Mouse (Mus musculus) spleen, postnatal 36 days (tissue): Measurements from ENCODE around the gene Abhd11.
A peak's percentile ranks its signal among the peaks of the same experiment; 100 is the strongest.
"Not testable (repeated sequence)": the region's sequence is repeated elsewhere in the genome, so short reads cannot be mapped to it uniquely, and the experiment has no call there.

Experiments used
- DNase-seq, 2 experiments: peaks; one replicate each; pipeline ENCODE4 v3.0.0; 2022; ENCODE audit warnings: low spot score in 2 of 2, mixed read lengths in 1 of 2

Gene Abhd11

DNA sequence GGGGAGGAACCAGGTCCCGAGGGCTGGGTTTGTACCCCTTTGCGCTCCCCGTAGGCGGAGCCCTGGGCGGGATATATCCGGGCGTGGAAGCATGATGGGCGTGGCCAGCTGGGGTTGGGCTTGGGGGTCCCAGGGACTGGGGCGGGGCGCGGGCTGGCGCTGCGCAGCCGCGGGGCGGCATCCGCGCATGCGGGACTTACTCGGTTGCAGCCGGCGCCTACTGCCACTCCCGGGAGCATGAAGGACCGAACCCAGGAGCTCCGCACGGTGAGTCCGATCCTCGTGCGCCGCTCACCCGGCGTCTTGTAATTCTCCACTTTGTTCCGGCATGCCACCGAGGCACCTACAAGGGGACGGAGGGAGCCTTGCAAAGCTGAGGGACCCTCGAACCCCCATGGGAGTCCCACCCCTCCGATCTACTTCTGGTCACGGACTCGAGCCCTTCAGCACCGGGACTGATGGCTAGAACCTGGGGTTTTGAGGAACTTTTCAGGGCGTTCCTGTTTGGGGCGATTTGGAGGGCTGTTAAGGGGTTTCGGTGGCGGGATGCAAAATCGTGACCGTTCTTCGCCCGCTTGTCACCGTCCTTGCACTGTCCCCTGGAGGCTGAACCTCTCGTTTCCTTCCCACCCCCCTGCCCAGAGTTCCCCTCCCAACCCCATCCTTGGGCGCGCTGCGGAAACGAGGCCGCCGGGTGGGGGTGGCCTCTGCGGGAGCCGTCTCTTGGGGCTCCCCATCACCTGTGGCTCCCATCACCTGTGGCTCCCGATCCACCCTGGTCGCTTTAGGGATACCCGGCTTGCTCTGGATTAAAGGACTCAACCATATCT is 14.6 kb downstream of the Abhd11 start, which contains the start of gene Stx1a:
Gene Stx1a (plus strand): TSS at position 139 of the 830 bp plus-strand sequence.
- DNase-seq, result peak; percentile 75 to 77

DNA sequence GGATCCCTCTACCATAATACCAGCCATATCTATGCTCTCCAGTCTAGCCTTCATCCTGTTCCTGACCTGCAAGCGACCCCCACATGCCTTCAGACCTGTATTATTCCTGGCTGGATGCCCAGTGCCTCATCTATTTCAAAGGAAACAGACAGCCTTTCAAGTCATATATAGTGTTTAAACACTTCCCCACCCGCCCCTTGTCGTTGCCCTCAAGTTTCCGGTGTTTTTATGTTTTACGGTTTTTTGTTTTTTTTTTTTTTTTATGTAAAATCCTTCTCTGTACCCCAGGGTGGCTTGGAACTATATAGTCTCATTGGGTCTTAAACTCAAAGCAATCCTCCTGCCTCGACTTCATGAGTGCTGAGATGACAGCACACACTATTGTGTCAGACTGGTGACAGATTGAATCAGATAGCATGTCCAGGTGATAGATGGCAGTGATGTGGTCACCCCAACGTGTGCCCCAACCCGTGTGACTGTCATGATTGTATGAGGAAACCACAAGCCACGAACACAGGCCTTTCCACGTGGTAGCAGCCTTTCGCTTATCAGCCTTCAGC is 15.8 kb downstream of the Abhd11 start:
- peak in 1 of 2 experiments; percentile 46 for DNase-seq

GRCm38 (mm10) chr5:135025899-135026298 is 16.9 kb downstream of the Abhd11 start:
- DNase-seq, result no peak

GRCm38 (mm10) chr5:135029007-135029854 is 20.3 kb downstream of the Abhd11 start:
- no peak for DNase-seq

GRCm38 (mm10) chr5:135032581-135032980 is 23.6 kb downstream of the Abhd11 start:
- no peak for DNase-seq

GRCm38 (mm10) chr5:135034593-135034992 is 25.6 kb downstream of the Abhd11 start:
- no peak for DNase-seq

DNA sequence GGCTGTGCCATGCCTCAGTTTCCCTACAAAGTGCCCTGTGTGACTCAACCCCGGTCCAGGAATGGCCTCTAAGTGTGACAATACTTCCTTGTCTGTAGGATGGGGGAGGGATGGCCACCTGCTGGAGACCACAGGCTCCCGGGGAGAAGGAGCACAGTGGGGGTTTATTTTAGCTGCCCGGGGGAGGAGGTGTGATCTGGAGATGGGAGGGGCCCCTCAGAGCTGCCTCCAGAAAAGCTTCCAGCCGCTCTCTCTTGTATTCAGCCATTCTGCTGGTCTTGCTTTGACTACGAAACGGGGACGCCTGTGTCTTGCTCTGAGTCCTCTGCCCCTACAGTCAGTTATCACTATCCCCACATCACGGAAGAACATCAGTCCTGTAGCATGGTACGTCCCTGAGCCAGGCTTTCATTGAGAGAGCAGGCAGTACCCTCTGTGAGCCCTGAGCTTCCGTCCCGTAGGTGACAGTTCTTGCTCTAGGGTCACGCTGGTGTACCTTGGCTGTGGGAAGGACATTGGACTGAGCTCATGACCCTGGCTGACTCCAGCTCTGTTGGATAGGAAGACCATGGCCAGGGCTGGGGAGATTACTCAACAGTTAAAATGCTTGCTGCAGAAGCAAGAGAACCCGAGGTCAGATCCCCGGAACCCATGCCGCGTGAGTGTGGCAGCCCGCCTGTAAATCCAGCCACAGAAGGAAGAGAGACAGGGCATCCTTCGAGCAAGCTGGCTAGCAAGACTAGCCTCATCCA is 26.8 kb downstream of the Abhd11 start:
- no peak for DNase-seq

- DNase-seq, result no peak
Measured at GRCm38 (mm10) chr5:135037946-135038345, 29.0 kb downstream of the Abhd11 start.

DNA sequence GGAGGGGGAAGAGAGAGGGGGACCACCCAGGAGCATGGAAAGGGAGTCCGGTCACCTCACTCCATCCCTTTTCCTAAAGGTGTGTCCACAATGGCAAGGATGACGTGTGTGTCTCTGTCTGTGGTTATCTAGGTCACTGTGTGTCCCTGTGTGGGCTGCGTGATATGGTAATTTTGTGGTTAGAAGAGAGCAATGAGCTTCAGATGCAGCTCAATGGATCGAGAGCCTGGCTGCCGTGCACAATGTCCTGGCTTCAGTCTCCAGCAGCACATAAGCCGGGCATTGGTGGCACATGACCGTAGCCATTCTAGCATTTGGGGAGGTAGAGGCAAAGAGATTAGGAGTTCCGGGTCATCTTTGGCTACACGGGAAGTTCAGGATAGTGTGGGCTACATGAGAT is 30.6 kb downstream of the Abhd11 start:
- DNase-seq, result no peak

- DNase-seq, result no peak
Measured at GRCm38 (mm10) chr5:135040059-135040458, 31.1 kb downstream of the Abhd11 start.

GRCm38 (mm10) chr5:135040777-135041176 is 31.8 kb downstream of the Abhd11 start:
- DNase-seq, result no peak

DNA sequence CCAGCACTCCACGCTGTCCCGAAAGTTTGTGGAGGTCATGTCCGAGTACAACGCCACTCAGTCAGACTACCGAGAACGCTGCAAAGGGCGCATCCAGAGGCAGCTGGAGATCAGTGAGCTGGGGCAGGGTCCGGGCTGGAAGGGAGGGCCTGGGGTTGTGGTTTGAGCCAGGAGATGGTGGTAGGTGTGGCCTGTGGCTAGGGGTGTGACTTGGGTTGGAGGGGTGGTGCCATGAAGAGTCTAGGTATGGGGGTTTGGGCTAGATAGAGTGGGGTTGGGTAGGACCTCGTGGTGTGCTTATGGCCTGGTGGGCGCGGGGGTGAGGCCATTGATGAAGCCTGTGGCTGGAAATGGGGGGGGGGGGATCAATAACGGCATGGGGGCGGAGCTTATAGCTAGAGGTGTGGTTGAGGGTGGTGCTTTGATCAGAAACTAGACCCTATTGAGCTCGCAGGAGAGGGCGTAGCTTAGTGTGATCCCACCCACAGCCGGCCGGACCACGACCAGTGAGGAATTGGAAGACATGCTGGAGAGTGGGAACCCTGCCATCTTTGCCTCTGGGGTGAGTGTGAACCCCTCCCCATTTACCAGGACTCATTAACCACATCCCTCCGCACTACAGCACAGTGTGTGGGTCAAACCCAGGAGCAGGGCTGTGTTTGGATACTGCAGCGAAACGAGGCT is 33.3 kb downstream of the Abhd11 start:
- DNase-seq, result no peak

DNA sequence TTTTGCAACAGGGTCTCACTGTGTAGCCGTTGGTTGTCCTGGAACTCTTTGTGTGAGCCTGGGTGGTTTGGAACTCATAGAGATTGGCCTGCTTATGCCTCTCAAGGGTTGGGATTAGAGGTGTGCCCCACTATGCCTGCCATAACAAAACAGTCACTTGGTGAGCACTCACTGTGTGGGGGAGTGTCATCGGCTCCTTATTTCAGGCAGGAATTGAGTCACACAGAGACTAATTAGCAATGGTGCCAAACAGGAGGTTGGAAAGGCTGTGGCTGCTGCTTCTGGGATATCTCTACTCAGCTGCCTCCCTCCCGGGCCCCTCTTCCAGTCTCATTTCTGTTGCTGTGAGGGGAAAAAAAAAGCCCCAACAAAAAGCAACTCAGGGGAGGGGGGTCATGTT is 35.6 kb downstream of the Abhd11 start:
- no peak for DNase-seq

DNA sequence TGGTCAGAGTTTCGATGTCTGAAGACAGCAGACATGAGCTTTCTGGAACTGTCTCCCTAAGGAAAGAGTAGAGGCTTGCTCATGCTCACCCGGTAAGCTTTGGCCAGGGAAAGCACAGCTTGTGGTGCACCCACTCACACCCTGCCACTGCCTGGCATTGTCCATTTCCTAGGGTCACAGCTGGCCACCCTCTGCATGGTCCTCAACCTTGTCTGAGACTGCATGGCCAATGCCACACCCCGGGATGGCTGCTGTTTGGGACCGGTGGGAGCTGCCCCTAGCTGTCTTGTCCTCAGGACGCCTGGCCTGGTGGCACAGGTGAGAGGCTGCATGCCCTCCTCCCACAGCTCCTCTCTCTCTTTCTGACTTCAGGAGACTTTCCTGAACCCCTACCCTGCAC is 39.6 kb downstream of the Abhd11 start:
- no peak for DNase-seq

GRCm38 (mm10) chr5:135049268-135049667 is 40.3 kb downstream of the Abhd11 start:
- DNase-seq, result not testable (repeated sequence)

GRCm38 (mm10) chr5:135053356-135053755 is 44.4 kb downstream of the Abhd11 start:
- no peak for DNase-seq
